Mouse (Mus musculus) C2C12 (cell line): ENCODE results near the gene Col17a1. TPM values are rescaled to one million over a fixed set of nuclear protein-coding genes. Genes with fewer than 3 reads are reported as not detected.
A peak's percentile ranks its signal among the peaks of the same experiment; 100 is the strongest.

ENCODE experiments used
- H3K27me3 ChIP-seq: one replicate; pipeline ENCODE4 v1.6.1; 2011; ENCODE audit not compliant: control insufficient read depth, insufficient read depth, insufficient read length
- H3K36me3 ChIP-seq: one replicate; pipeline ENCODE4 v1.6.1; 2011; ENCODE audit not compliant: control insufficient read depth, insufficient read depth
- H3K4me3 ChIP-seq: one replicate; pipeline ENCODE4 v1.5.1; 2011; ENCODE audit warnings: mild to moderate bottlenecking, control low read depth; ENCODE audit not compliant: poor library complexity, insufficient read depth, severe bottlenecking
- H3K79me2 ChIP-seq: one replicate; pipeline ENCODE4 v1.6.1; 2011; ENCODE audit not compliant: control insufficient read depth, insufficient read depth
- H3K79me3 ChIP-seq: one replicate; pipeline ENCODE4 v1.6.1; 2011; ENCODE audit warnings: low read depth, control low read depth
- H3ac ChIP-seq: one replicate; pipeline ENCODE3; 2011; ENCODE audit warnings: low read depth; ENCODE audit not compliant: control insufficient read depth, insufficient read length
- CEBPB ChIP-seq: IDR thresholded peaks from one replicate; pipeline ENCODE4 v1.6.1; 2011; ENCODE audit warnings: low read depth, mild to moderate bottlenecking, control low read depth, moderate library complexity
- CTCF ChIP-seq: IDR thresholded peaks from one replicate; pipeline ENCODE4 v1.5.1; 2011; ENCODE audit not compliant: control insufficient read depth, insufficient read depth, insufficient read length
- FOSL1 ChIP-seq: IDR thresholded peaks from one replicate; pipeline ENCODE4 v1.8.0; 2011; ENCODE audit warnings: mild to moderate bottlenecking, low read length; ENCODE audit not compliant: poor library complexity, insufficient read depth, severe bottlenecking
- MAX ChIP-seq: IDR thresholded peaks from one replicate; pipeline ENCODE4 v1.6.1; 2011; ENCODE audit warnings: mild to moderate bottlenecking, control low read depth
- MYOD1 ChIP-seq: IDR thresholded peaks from one replicate; pipeline ENCODE4 v1.6.1; 2011; ENCODE audit warnings: low read depth; ENCODE audit not compliant: control insufficient read depth, insufficient read length
- MYOG ChIP-seq: IDR thresholded peaks from one replicate; pipeline ENCODE4 v1.6.1; 2011; ENCODE audit not compliant: control insufficient read depth, insufficient read length; ENCODE audit errors: extremely low read depth
- USF1 ChIP-seq: IDR thresholded peaks from one replicate; pipeline ENCODE4 v1.6.1; 2011; ENCODE audit warnings: low read depth, mild to moderate bottlenecking, control low read depth, moderate library complexity
- long read RNA-seq, 2 experiments: library from polyadenylated mRNA; unstranded; transcript quantifications; one replicate each; pipeline ENCODE4 v2.0.0; 2019 to 2020
- polyA plus RNA-seq: library from polyadenylated mRNA; unstranded; fragments of >200 nt; fragmentation: generic; extraction: Trizol; gene quantifications from one replicate; pipeline ENCODE4 v1.2.1, GENCODE M21; 2012; ENCODE audit warnings: missing spikeins

The Col17a1 gene
- 0.13 TPM for polyA plus RNA-seq
- long read RNA-seq, experiment 1, partial matches to known transcripts = 1 of 1 reads
- long read RNA-seq, experiment 1, other reads (novel, unspliced or antisense) = 0 of 1 reads
- long read RNA-seq, experiment 2, partial matches to known transcripts = 8 of 8 reads
- long read RNA-seq, experiment 2, other reads (novel, unspliced or antisense) = 0 of 8 reads

GRCm38 (mm10) chr19:47691994-47692393 is at the start of gene Col17a1:
Col17a1 (minus strand) TSS chr19:47692094.
- no peak within 1 kb of the TSS for H3K4me3 ChIP-seq
- no peaks in the 10 kb centered on the region for H3K79me3 ChIP-seq
- no peaks in the 10 kb centered on the region for H3K27me3 ChIP-seq
- TF ChIP-seq MYOG (no peak), FOSL1 (no peak), MAX (no peak), CEBPB (no peak), USF1 (no peak), CTCF (no peak), MYOD1 (no peak)
- no peaks in the 10 kb centered on the region for H3K36me3 ChIP-seq
- H3K79me2 ChIP-seq = no peaks in the 10 kb centered on the region
- no peak within 1 kb of the TSS for H3ac ChIP-seq

DNA sequence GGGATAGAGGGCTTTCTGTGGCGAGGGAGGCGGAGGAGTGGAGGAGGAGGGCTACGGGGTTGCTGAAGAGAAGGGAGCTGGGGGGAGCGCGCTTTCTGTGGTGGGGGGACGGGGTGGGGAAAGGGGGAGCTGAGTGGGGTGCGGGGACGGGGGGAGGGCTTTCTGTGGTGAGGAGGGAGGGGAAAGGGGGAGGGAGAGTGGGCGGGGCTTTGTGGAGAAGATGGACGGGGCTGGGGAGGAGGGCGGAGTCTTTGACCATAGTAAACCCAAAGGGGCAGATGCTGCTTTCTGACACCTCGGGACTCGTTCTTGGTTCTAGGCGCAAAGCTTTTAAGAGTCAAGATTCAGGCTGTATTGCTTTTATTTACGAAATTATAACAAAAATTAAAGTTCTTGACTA is 40.0 kb upstream of the Col17a1 start:
- Histone ChIP-seq H3K4me3 (peak overlapping the region; percentile 94), H3K79me3 (peaks cover 25% of the 10 kb centered on the region), H3ac (peak overlapping the region; percentile 92), H3K27me3 (no peaks in the 10 kb centered on the region), H3K36me3 (peaks cover 40% of the 10 kb centered on the region), H3K79me2 (peaks cover 34% of the 10 kb centered on the region)
- TF ChIP-seq MYOD1 (no peak), FOSL1 (no peak), MAX (no peak), USF1 (no peak), CTCF (no peak), MYOG (no peak), CEBPB (no peak)

GRCm38 (mm10) chr19:47731071-47731881 is 39.4 kb upstream of the Col17a1 start, which contains the start of gene Sfr1:
Sfr1 (plus strand) TSS chr19:47731682.
- H3K4me3 ChIP-seq = peak within 1 kb of the TSS; percentile 94
- peak within 1 kb of the TSS; percentile 92 for H3ac ChIP-seq
- H3K79me3 ChIP-seq = peaks cover 25% of the 10 kb centered on the region
- H3K36me3 ChIP-seq = peaks cover 37% of the 10 kb centered on the region
- peaks cover 34% of the 10 kb centered on the region for H3K79me2 ChIP-seq
- H3K27me3 ChIP-seq = no peaks in the 10 kb centered on the region
- TF ChIP-seq CEBPB (no peak), CTCF (peak; percentile 75)

- Histone ChIP-seq H3K79me2 (peaks cover 34% of the 10 kb centered on the region), H3K27me3 (no peaks in the 10 kb centered on the region), H3K4me3 (peak overlapping the region; percentile 31), H3ac (peak overlapping the region; percentile 12), H3K36me3 (peaks cover 31% of the 10 kb centered on the region), H3K79me3 (peaks cover 25% of the 10 kb centered on the region)
- TF ChIP-seq MYOG (no peak), MAX (no peak), USF1 (no peak), CTCF (no peak), CEBPB (no peak), FOSL1 (no peak), MYOD1 (no peak)
These were observed 38.8 kb upstream of the Col17a1 start for GRCm38 (mm10) chr19:47730691-47731070.

- H3K79me2 ChIP-seq = no peaks in the 10 kb centered on the region
- no peaks in the 10 kb centered on the region for H3K27me3 ChIP-seq
- no peak overlapping the region for H3K4me3 ChIP-seq
- no peaks in the 10 kb centered on the region for H3K36me3 ChIP-seq
- H3ac ChIP-seq = no peak overlapping the region
- H3K79me3 ChIP-seq = no peaks in the 10 kb centered on the region
- TF ChIP-seq CTCF (no peak), CEBPB (no peak), MAX (no peak), USF1 (no peak), MYOD1 (no peak), MYOG (no peak), FOSL1 (no peak)
These were observed 33.8 kb upstream of the Col17a1 start for GRCm38 (mm10) chr19:47725643-47726140.

GRCm38 (mm10) chr19:47724903-47725302 is 33.0 kb upstream of the Col17a1 start:
- no peak for TF ChIP-seq CTCF
- TF ChIP-seq MYOD1 = no peak
- TF ChIP-seq MAX = no peak
- no peak for TF ChIP-seq USF1
- no peak for TF ChIP-seq CEBPB
- TF ChIP-seq MYOG = no peak
- no peak for TF ChIP-seq FOSL1
- H3ac ChIP-seq = no peak overlapping the region
- no peak overlapping the region for H3K4me3 ChIP-seq
- no peaks in the 10 kb centered on the region for H3K79me3 ChIP-seq
- H3K36me3 ChIP-seq = no peaks in the 10 kb centered on the region
- H3K27me3 ChIP-seq = no peaks in the 10 kb centered on the region
- H3K79me2 ChIP-seq = no peaks in the 10 kb centered on the region
